Mouse (Mus musculus): Measurements from ENCODE around the gene Fbxw7.

The Fbxw7 gene

GRCm38 (mm10) chr3:85024817-85025705 is 210.0 kb downstream of the Fbxw7 start:
- no peak for DNase-seq (ENCODE audit: low spot score in 2 of 2)

Measured in heart, adult 9 months (tissue).